Mouse (Mus musculus) liver, embryonic 14.5 days (tissue): ENCODE measurements at regions not wholly inside any gene's neighbourhood (a gene's known extent, or its start where the extent isn't known, plus 50 kb on each side); places are given as distances from the start of the nearest gene placed in this dataset.

Experiments
- CTCF ChIP-seq: IDR thresholded peaks from 2 replicates; pipeline ENCODE4 v1.5.1; 2016; ENCODE audit warnings: antibody characterized with exemption, low read depth, control low read depth
- EP300 ChIP-seq: IDR thresholded peaks from 2 replicates; pipeline ENCODE4 v1.6.1; 2016; ENCODE audit warnings: antibody characterized with exemption, low read depth

- TF ChIP-seq CTCF = no peak
- no peak for TF ChIP-seq EP300
Observed at GRCm38 (mm10) chr8:35278946-35279345, 486.6 kb upstream of the Gm19410 start.
